Mouse (Mus musculus) small intestine, adult 2 months (tissue): ENCODE measurements around the gene 4931428F04Rik. TPM values are rescaled to one million over a fixed set of nuclear protein-coding genes. Genes with fewer than 3 reads are reported as not detected.

Experiments used
- H3K27ac ChIP-seq: fragments of 200-500 bp; 2 replicates; pipeline ENCODE4 v1.5.1; 2012; ENCODE audit warnings: low read depth, low read length, control low read depth, inconsistent platforms; ENCODE audit not compliant: insufficient read depth
- H3K27me3 ChIP-seq: fragments of 200-500 bp; 2 replicates; pipeline ENCODE4 v1.6.1; 2012; ENCODE audit warnings: mild to moderate bottlenecking, moderate library complexity, low read length, inconsistent platforms; ENCODE audit not compliant: control insufficient read depth, insufficient read depth
- H3K36me3 ChIP-seq: fragments of 200-500 bp; 2 replicates; pipeline ENCODE4 v1.6.1; 2012; ENCODE audit warnings: mild to moderate bottlenecking, low read length, control low read depth, inconsistent platforms; ENCODE audit not compliant: control insufficient read depth, insufficient read depth
- H3K4me1 ChIP-seq: fragments of 200-500 bp; 2 replicates; pipeline ENCODE4 v1.6.1; 2012; ENCODE audit warnings: low read length, inconsistent platforms, mixed read lengths; ENCODE audit not compliant: control insufficient read depth, insufficient read depth, insufficient read length
- H3K4me3 ChIP-seq: fragments of 200-500 bp; 2 replicates; pipeline ENCODE4 v1.5.1; 2012; ENCODE audit warnings: low read depth, mild to moderate bottlenecking, control low read depth, inconsistent platforms, low read length, moderate library complexity
- CTCF ChIP-seq: fragments of 200-500 bp; IDR thresholded peaks from 2 replicates; pipeline ENCODE4 v1.5.1; 2012; ENCODE audit warnings: low read depth, mild to moderate bottlenecking, control low read depth, inconsistent platforms, low read length, moderate library complexity, mixed read lengths; ENCODE audit not compliant: insufficient replicate concordance, insufficient read length; ENCODE audit errors: extremely low read depth
- POLR2A ChIP-seq: fragments of 200-500 bp; IDR thresholded peaks from 2 replicates; pipeline ENCODE4 v1.6.1; 2012; ENCODE audit warnings: low read depth, mild to moderate bottlenecking, control low read depth, inconsistent platforms, low read length, moderate library complexity
- WGBS: fragments of 180-500 bp; shearing (Covaris S2); methylation state at CpG from one replicate; pipeline ENCODE4 v1.1.7; 2018; 5-methylcytosine and 5-hydroxymethylcytosine counted together
- polyA plus RNA-seq: library from polyadenylated mRNA; depleted of rRNA; stranded (reverse); fragments of >200 nt; gene quantifications from 2 replicates; pipeline ENCODE4 v1.2.3, GENCODE M21; 2012

4931428F04Rik gene
- polyA plus RNA-seq, 1 experiment = 2.6 TPM

DNA sequence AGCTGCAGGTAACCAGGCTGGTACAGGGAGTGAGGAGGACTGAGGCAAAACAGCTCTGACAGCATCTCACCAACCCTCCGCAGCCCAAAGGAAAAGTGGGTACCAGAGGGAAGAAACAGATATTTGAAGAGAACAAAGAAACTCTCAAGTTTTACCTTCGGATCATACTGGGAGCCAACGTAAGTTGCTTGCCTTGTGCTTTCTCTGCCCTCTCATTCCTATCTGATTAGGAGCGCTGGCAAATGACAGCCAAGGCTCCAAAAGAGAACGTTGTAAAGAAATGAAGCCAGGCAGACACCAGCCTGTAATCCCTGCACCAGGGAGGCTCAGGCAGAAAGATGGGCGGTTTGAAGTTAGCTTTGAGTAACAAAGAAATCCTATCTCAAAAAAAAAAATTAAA, 37.3 kb upstream of the 4931428F04Rik start:
- TF ChIP-seq POLR2A (no peak), CTCF (no peak)
- peak overlapping the region; percentile 89; the same call in 1 of the 2 replicates for H3K27ac ChIP-seq
- H3K27me3 ChIP-seq = no peaks in the 10 kb centered on the region
- peaks cover 27% of the 10 kb centered on the region for H3K4me1 ChIP-seq
- 15% methylated on average over 6 of the region's 6 CpGs for WGBS
- peak overlapping the region; percentile 94 for H3K4me3 ChIP-seq
- peaks cover 43% of the 10 kb centered on the region for H3K36me3 ChIP-seq

DNA sequence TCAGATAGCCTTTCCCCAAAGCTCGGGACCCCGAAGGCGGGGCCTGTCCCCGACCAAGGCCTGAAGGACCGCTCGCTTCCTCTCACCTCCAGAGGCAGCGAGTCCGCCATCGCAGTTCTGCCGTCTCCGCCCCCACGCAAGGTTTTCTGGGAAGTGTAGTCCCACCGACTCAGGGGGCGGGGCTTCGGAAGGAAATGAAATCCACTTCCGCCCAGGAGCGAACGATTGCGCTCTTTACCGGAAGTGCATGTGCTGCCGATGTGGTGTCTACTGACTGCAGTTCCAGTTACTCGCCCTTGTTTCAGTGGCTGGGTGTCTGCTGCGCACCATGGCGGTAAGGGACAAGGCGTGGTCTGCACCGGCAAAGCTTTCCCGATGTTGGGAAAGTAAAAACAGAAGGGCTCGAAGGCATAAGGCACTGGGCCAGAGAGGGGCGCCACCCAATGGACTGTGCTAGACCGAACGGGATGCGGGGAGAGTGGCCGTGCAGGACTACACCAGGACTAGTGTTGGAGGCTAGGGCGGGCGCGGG, 36.5 kb upstream of the 4931428F04Rik start, which contains the start of the genes Lrrc29 and Tmem208:
Lrrc29 (minus strand) TSS at position 138 of the 532 bp plus-strand sequence.
Tmem208 (plus strand) TSS at position 214 of the 532 bp plus-strand sequence.
- peak within 1 kb of the TSS; percentile 94 for H3K4me3 ChIP-seq
- WGBS = under 1% methylated on average over 36 of the region's 36 CpGs
- TF ChIP-seq POLR2A = peak; percentile 67
- TF ChIP-seq CTCF = peak; percentile 53; the same call in 1 of the 2 replicates

GRCm38 (mm10) chr8:105325641-105326093, 36.0 kb upstream of the 4931428F04Rik start:
- H3K27ac ChIP-seq = no peak overlapping the region

More for the DNA sequence above, 36.5 kb upstream of the 4931428F04Rik start, which contains the start of the genes Lrrc29 and Tmem208:
- Histone ChIP-seq H3K27ac (peak within 1 kb of the TSS; percentile 89), H3K27me3 (no peaks in the 10 kb centered on the region), H3K4me1 (peaks cover 20% of the 10 kb centered on the region), H3K36me3 (peaks cover 36% of the 10 kb centered on the region)

DNA sequence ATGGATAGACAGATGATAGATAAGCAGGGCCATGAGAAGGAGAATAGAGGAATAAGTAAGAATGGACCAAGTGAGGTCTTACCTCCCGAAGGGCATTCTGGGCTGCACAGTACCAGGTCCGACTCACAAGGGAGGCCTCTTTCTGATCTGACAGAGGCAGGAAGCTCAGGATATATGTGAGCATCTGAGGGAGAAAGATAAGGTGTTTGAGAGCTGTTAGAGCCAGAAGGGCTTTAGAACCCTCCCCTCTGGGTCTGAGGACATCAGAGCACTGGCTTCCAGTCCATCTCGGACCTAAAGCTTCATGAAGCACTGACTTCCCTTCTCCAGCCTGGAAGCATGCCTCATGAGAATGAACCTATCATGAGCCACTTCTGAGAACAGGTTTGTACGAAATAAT, 33.5 kb upstream of the 4931428F04Rik start:
- 91% methylated on average over 4 of the region's 4 CpGs for WGBS
- Histone ChIP-seq H3K4me3 (no peak overlapping the region), H3K27ac (no peak overlapping the region), H3K27me3 (no peaks in the 10 kb centered on the region), H3K4me1 (peaks cover 7% of the 10 kb centered on the region), H3K36me3 (peaks cover 9% of the 10 kb centered on the region)
- TF ChIP-seq CTCF = no peak
- no peak for TF ChIP-seq POLR2A

More at GRCm38 (mm10) chr8:105325641-105326093, 36.0 kb upstream of the 4931428F04Rik start:
- Histone ChIP-seq H3K4me3 (peak overlapping the region; percentile 94), H3K36me3 (peaks cover 31% of the 10 kb centered on the region), H3K4me1 (peaks cover 20% of the 10 kb centered on the region), H3K27me3 (no peaks in the 10 kb centered on the region)
- TF ChIP-seq CTCF = no peak
- TF ChIP-seq POLR2A = no peak
- WGBS = under 1% methylated on average over 12 of the region's 12 CpGs

- WGBS = 84% methylated on average over 11 of the region's 11 CpGs
- Histone ChIP-seq H3K4me3 (no peak overlapping the region), H3K27me3 (no peaks in the 10 kb centered on the region), H3K36me3 (peaks cover 8% of the 10 kb centered on the region), H3K27ac (no peak overlapping the region), H3K4me1 (no peaks in the 10 kb centered on the region)
- TF ChIP-seq POLR2A (no peak), CTCF (no peak)
These were observed 29.1 kb upstream of the 4931428F04Rik start for GRCm38 (mm10) chr8:105318662-105319190.

DNA sequence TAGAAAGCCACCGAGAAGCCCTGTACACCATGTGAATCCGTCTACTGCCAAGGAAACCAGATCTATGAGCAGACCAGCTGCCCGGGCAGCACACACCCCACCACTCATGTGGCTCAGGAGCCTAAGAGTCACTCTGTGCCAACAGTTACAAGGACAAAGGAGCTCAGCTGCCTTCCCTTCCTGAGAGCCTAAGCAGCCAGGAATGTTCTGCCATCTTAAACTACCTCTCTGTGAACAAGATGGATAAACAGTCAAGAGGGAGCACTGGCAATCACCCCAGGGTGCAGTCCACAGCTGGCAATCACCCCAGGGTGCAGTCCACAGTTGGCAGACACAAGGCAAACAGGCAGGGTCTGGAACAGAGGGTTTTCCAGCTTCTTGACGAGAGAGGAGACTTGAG, 28.3 kb upstream of the 4931428F04Rik start:
- peaks cover 5% of the 10 kb centered on the region for H3K36me3 ChIP-seq
- WGBS = 77% methylated on average over 4 of the region's 4 CpGs
- TF ChIP-seq CTCF = no peak
- TF ChIP-seq POLR2A = no peak
- H3K4me1 ChIP-seq = no peaks in the 10 kb centered on the region
- H3K27ac ChIP-seq = no peak overlapping the region
- no peak overlapping the region for H3K4me3 ChIP-seq
- no peaks in the 10 kb centered on the region for H3K27me3 ChIP-seq

- peaks cover 9% of the 10 kb centered on the region for H3K36me3 ChIP-seq
- 92% methylated on average over 18 of the region's 18 CpGs for WGBS
- no peak for TF ChIP-seq CTCF
- no peak for TF ChIP-seq POLR2A
These were observed 25.6 kb upstream of the 4931428F04Rik start for GRCm38 (mm10) chr8:105315073-105315769.

More at GRCm38 (mm10) chr8:105315073-105315769, 25.6 kb upstream of the 4931428F04Rik start:
- H3K27ac ChIP-seq = no peak overlapping the region
- H3K27me3 ChIP-seq = no peaks in the 10 kb centered on the region
- H3K4me3 ChIP-seq = no peak overlapping the region
- no peaks in the 10 kb centered on the region for H3K4me1 ChIP-seq
